Mouse (Mus musculus): ENCODE results near the gene Rhoc. TPM values are rescaled to one million over a fixed set of nuclear protein-coding genes. Genes with fewer than 3 reads are reported as not detected.

Gene Rhoc
- polyA plus RNA-seq, 1 experiment, result 123 TPM

DNA sequence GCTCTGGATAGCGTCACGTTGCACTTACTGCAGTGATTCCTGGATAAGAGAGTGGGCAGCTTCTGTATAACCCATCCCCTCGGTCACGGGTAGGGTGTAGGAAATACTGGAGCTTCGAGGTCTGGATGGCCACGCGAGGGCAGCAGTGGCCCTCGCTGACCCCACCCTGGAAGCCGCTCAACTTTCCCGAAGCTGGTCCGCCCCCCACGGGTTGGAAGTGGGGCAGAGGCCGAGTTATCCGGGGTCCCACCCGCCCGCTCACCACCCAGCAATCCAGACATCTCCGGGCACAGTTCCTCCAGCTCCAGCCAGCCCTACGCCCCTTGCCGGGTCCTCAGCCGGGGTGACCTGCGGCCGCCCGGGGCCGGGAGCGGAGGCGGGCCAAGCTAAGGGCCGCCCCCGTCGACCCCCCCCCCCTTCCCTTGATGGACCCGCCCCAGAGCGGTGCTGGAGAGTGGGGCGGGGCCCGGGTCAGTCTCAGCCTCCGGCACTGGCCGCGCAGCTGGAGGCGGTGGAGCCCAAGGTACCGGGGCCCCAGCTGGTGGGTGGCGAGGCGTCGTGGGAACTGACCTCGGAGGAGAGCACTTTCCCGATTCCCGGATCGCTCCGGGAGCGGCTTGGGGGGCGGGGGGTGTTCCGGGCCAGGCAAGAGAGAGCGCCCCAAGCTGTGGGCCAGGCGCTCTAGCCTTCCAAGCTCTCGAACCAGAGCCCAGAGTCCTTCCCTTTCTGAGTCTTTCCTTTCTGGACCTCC, 561 bp downstream of the Rhoc start:
- H3K9me3 ChIP-seq (replicated peaks; ENCODE audit: control insufficient read depth, insufficient read depth, low read length, poor library complexity, severe bottlenecking), result no peaks in the 10 kb centered on the region
- H3K36me3 ChIP-seq (ENCODE audit: control insufficient read depth, insufficient read depth, low read length, poor library complexity, severe bottlenecking), result no peaks in the 10 kb centered on the region
- TF ChIP-seq POLR2A (IDR thresholded peaks at IDR 0.05; ENCODE audit: insufficient read depth, low read length) (no peak), CTCF (IDR thresholded peaks at IDR 0.05; ENCODE audit: low read depth, low read length) (peak; percentile 78)
- peaks cover 15% of the 10 kb centered on the region for H3K4me1 ChIP-seq (ENCODE audit: control insufficient read depth, insufficient read depth, low read length)
- peak overlapping the region; percentile 90 for H3K9ac ChIP-seq (ENCODE audit: low read depth, poor library complexity, severe bottlenecking)
- H3K27me3 ChIP-seq (ENCODE audit: control insufficient read depth, insufficient read depth, low read length, poor library complexity, severe bottlenecking), result no peaks in the 10 kb centered on the region
- H3K27ac ChIP-seq (ENCODE audit: insufficient read depth, low read length), result 0 out of 2 replicates have a peak overlapping the region, but pooled peaks have one; percentile 32
- peak overlapping the region; percentile 96 for H3K4me3 ChIP-seq (ENCODE audit: low read depth, low read length)

- Histone ChIP-seq H3K4me1 (ENCODE audit: control insufficient read depth, insufficient read depth, low read length) (peaks cover 16% of the 10 kb centered on the region), H3K9ac (ENCODE audit: low read depth, poor library complexity, severe bottlenecking) (peak overlapping the region; percentile 90), H3K9me3 (replicated peaks; ENCODE audit: control insufficient read depth, insufficient read depth, low read length, poor library complexity, severe bottlenecking) (no peaks in the 10 kb centered on the region), H3K36me3 (ENCODE audit: control insufficient read depth, insufficient read depth, low read length, poor library complexity, severe bottlenecking) (no peaks in the 10 kb centered on the region), H3K27ac (ENCODE audit: insufficient read depth, low read length) (peak overlapping the region; percentile 32; the same call in 1 of the 2 replicates), H3K4me3 (ENCODE audit: low read depth, low read length) (peak overlapping the region; percentile 96), H3K27me3 (ENCODE audit: control insufficient read depth, insufficient read depth, low read length, poor library complexity, severe bottlenecking) (no peaks in the 10 kb centered on the region)
- TF ChIP-seq CTCF (IDR thresholded peaks at IDR 0.05; ENCODE audit: low read depth, low read length) (no peak), EP300 (IDR thresholded peaks at IDR 0.05; ENCODE audit: insufficient read depth, low read depth, low read length) (no peak), POLR2A (IDR thresholded peaks at IDR 0.05; ENCODE audit: insufficient read depth, low read length) (no peak)
These were observed 1.1 kb downstream of the Rhoc start for GRCm38 (mm10) chr3:104789312-104789605.

DNA sequence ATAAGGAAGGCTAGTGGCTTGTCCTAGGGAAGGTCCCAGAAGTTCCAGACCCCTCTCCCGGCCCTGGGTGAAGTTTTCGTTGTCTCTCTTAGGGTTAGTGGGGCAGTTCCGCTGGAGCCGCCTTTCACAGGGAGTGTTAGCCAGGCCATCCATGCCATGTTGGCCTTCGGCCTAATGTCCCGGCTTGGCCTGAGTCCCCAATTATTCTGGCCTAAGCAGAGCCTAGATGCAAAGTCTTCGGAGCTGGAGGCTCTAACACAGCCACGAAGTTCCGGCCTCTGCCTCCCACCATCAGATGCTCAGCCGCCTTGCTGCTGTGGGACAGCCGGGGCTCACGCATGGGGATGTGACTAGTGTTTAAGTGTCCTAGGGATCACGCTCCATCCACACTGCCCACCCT, 1.6 kb downstream of the Rhoc start:
- peaks cover 13% of the 10 kb centered on the region for H3K4me1 ChIP-seq (ENCODE audit: control insufficient read depth, insufficient read depth, low read length)

GRCm38 (mm10) chr3:104790401-104790937, 2.3 kb downstream of the Rhoc start:
- peaks cover 13% of the 10 kb centered on the region for H3K4me1 ChIP-seq (ENCODE audit: control insufficient read depth, insufficient read depth, low read length)
- TF ChIP-seq EP300 (IDR thresholded peaks at IDR 0.05; ENCODE audit: insufficient read depth, low read depth, low read length) (0 out of 2 replicates have a peak, but pooled peaks have one; percentile 21), POLR2A (IDR thresholded peaks at IDR 0.05; ENCODE audit: insufficient read depth, low read length) (no peak)
- no peaks in the 10 kb centered on the region for H3K27me3 ChIP-seq (ENCODE audit: control insufficient read depth, insufficient read depth, low read length, poor library complexity, severe bottlenecking)
- H3K9me3 ChIP-seq (replicated peaks; ENCODE audit: control insufficient read depth, insufficient read depth, low read length, poor library complexity, severe bottlenecking), result no peaks in the 10 kb centered on the region
- H3K9ac ChIP-seq (ENCODE audit: low read depth, poor library complexity, severe bottlenecking), result peak overlapping the region; percentile 90
- peak overlapping the region; percentile 13; the same call in 1 of the 2 replicates for H3K27ac ChIP-seq (ENCODE audit: insufficient read depth, low read length)
- peak overlapping the region; percentile 96 for H3K4me3 ChIP-seq (ENCODE audit: low read depth, low read length)
- peaks cover 1% of the 10 kb centered on the region; the same call in 1 of the 2 replicates for H3K36me3 ChIP-seq (ENCODE audit: control insufficient read depth, insufficient read depth, low read length, poor library complexity, severe bottlenecking)

More for the DNA sequence above, 1.6 kb downstream of the Rhoc start:
- peak overlapping the region; percentile 90 for H3K9ac ChIP-seq (ENCODE audit: low read depth, poor library complexity, severe bottlenecking)
- H3K4me3 ChIP-seq (ENCODE audit: low read depth, low read length), result peak overlapping the region; percentile 96
- H3K27ac ChIP-seq (ENCODE audit: insufficient read depth, low read length), result 0 out of 2 replicates have a peak overlapping the region, but pooled peaks have one; percentile 13
- TF ChIP-seq POLR2A (IDR thresholded peaks at IDR 0.05; ENCODE audit: insufficient read depth, low read length) (no peak), CTCF (IDR thresholded peaks at IDR 0.05; ENCODE audit: low read depth, low read length) (no peak), EP300 (IDR thresholded peaks at IDR 0.05; ENCODE audit: insufficient read depth, low read depth, low read length) (no peak)
- no peaks in the 10 kb centered on the region for H3K27me3 ChIP-seq (ENCODE audit: control insufficient read depth, insufficient read depth, low read length, poor library complexity, severe bottlenecking)
- H3K9me3 ChIP-seq (replicated peaks; ENCODE audit: control insufficient read depth, insufficient read depth, low read length, poor library complexity, severe bottlenecking), result no peaks in the 10 kb centered on the region
- no peaks in the 10 kb centered on the region for H3K36me3 ChIP-seq (ENCODE audit: control insufficient read depth, insufficient read depth, low read length, poor library complexity, severe bottlenecking)

DNA sequence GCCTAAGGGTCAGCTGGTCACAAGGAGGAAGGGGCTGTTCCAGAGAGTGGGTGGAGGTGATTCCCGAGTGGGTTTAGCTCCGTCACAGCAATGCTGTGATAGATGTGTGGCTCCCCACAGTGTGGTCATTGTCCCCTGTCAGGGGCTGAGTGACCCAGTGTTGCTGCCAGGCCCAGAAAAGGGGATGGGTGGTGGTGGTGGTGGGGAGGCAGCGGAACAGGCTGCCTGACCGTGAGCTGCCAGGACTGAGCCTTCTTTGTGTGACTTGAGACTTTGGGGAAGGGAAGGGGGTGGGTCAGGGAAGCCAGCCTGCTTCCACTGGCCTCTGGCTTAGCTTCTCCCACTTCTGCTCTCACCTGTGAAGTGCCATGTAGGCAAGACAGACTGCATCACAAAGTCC, 2.8 kb downstream of the Rhoc start:
- Histone ChIP-seq H3K27me3 (ENCODE audit: control insufficient read depth, insufficient read depth, low read length, poor library complexity, severe bottlenecking) (no peaks in the 10 kb centered on the region), H3K9ac (ENCODE audit: low read depth, poor library complexity, severe bottlenecking) (no peak overlapping the region), H3K27ac (ENCODE audit: insufficient read depth, low read length) (0 out of 2 replicates have a peak overlapping the region, but pooled peaks have one; percentile 13), H3K36me3 (ENCODE audit: control insufficient read depth, insufficient read depth, low read length, poor library complexity, severe bottlenecking) (peaks cover 3% of the 10 kb centered on the region; the same call in 1 of the 2 replicates), H3K4me3 (ENCODE audit: low read depth, low read length) (no peak overlapping the region), H3K4me1 (ENCODE audit: control insufficient read depth, insufficient read depth, low read length) (peaks cover 18% of the 10 kb centered on the region), H3K9me3 (replicated peaks; ENCODE audit: control insufficient read depth, insufficient read depth, low read length, poor library complexity, severe bottlenecking) (no peaks in the 10 kb centered on the region)
- TF ChIP-seq POLR2A (IDR thresholded peaks at IDR 0.05; ENCODE audit: insufficient read depth, low read length), result no peak

DNA sequence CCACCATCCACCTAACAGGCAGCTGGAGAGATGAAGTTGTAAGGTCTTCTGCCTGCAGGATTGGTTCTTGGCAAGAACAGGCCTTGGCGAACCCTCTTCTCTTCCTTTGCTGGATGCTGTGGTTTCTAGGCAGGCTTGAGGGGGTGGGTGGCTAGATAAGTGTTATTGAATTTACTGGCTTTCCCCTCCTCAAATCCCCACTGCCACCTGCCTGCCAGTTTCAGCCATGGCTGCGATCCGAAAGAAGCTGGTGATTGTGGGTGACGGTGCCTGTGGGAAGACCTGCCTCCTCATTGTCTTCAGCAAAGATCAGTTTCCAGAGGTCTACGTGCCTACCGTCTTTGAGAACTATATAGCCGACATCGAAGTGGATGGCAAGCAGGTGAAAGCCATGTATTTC, 3.5 kb downstream of the Rhoc start:
- Histone ChIP-seq H3K4me3 (ENCODE audit: low read depth, low read length) (no peak overlapping the region), H3K27me3 (ENCODE audit: control insufficient read depth, insufficient read depth, low read length, poor library complexity, severe bottlenecking) (no peaks in the 10 kb centered on the region), H3K27ac (ENCODE audit: insufficient read depth, low read length) (no peak overlapping the region), H3K4me1 (ENCODE audit: control insufficient read depth, insufficient read depth, low read length) (peaks cover 19% of the 10 kb centered on the region), H3K9me3 (replicated peaks; ENCODE audit: control insufficient read depth, insufficient read depth, low read length, poor library complexity, severe bottlenecking) (no peaks in the 10 kb centered on the region), H3K9ac (ENCODE audit: low read depth, poor library complexity, severe bottlenecking) (no peak overlapping the region), H3K36me3 (ENCODE audit: control insufficient read depth, insufficient read depth, low read length, poor library complexity, severe bottlenecking) (peaks cover 9% of the 10 kb centered on the region; the same call in 1 of the 2 replicates)
- TF ChIP-seq CTCF (IDR thresholded peaks at IDR 0.05; ENCODE audit: low read depth, low read length) (no peak), EP300 (IDR thresholded peaks at IDR 0.05; ENCODE audit: insufficient read depth, low read depth, low read length) (no peak)

Data from ES-Bruce4 (cell line).